Mouse (Mus musculus): ENCODE measurements around the gene Kremen1.
A peak's percentile ranks its signal among the peaks of the same experiment; 100 is the strongest.

Gene Kremen1

GRCm38 (mm10) chr11:5261508-5262392 lies at the start of gene Kremen1:
Gene Kremen1 (minus strand): TSS chr11:5261558.
- DNase-seq (ENCODE audit: low read depth) = peak; percentile 74

- no peak for DNase-seq (ENCODE audit: low read depth)
Measured at GRCm38 (mm10) chr11:5307024-5307905, 45.9 kb upstream of the Kremen1 start.

DNA sequence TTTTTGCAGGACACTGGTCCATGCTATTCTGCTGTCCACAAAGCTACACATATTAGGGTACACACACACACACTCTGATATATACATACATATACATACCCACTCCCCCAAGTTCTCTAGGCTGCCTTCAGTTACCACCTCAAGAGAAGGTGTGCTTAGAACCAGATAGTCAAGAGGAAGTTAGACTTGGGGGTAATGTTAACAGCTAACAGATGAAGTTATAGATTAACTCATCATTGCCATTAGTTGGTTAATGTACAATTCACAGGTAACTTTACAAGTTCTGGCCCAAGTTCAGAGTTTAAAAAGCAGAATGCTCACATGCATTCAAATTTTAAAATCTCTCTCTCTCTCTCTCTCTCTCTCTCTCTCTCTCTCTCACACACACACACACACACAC lies 44.7 kb upstream of the Kremen1 start:
- DNase-seq (ENCODE audit: low read depth) = no peak

DNA sequence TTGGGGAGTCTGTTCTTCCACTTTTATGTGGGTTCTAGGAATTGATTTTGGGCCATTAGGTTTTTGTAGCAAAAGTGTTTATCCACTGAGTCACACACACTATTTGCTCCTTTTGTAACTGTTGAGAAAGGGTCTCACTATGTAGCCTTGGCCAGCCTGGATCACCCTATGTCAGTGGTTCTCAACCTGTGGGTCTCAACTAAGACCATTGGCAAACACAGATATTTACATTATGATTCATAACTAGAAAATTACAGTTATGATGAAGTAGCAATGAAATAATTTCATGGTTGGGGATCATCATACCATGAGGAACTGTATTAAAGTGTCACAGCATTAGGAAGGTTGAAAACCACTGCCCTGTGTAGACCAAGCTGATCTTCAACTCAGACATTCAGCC lies 43.2 kb upstream of the Kremen1 start:
- no peak for DNase-seq (ENCODE audit: low read depth)

DNA sequence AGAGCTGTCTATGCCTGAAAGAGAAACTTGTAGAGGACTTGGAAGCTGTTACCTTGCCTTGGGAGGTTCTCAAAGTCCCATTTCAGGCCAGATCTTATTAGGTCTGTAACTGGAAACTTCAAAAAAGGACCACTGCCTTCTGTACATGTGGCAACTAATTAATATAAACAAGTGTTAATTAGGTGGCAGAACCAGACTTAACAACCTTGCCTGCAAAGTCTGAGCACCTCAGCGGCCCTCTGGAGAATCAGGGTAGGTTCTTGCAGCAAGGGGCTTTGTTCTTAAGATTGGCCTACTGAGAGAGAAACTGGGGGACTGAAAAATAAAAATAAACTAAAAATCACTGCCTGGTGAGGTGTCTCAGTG lies 36.6 kb upstream of the Kremen1 start:
- no peak for DNase-seq (ENCODE audit: low read depth)

GRCm38 (mm10) chr11:5297148-5298006 lies 36.0 kb upstream of the Kremen1 start:
- no peak for DNase-seq (ENCODE audit: low read depth)

DNA sequence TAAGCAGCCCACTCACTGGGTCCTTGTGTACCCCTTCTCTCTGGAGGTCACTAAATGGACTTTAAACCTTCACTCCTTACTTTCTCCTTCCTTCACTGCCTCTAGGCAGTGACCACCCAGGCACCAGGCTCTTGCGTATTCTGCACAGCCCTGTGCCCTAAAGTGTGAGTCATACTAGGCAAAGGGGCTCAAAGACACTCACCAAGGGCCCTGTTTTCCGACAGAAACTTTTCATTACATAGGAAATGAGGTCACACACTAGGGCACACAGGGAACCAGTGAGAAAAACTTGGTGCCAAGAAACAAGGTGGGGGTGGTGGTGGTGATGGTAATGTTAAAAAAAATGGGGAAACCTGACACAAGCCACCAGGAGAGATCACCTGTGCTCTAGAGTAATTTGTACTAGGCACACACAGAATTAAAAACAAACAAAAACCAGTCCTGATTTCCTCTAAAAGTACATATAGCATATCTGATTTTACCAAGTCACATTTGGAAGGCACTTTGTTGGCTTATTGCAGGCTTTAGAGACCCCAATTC lies 35.3 kb upstream of the Kremen1 start:
- no peak for DNase-seq (ENCODE audit: low read depth)

DNA sequence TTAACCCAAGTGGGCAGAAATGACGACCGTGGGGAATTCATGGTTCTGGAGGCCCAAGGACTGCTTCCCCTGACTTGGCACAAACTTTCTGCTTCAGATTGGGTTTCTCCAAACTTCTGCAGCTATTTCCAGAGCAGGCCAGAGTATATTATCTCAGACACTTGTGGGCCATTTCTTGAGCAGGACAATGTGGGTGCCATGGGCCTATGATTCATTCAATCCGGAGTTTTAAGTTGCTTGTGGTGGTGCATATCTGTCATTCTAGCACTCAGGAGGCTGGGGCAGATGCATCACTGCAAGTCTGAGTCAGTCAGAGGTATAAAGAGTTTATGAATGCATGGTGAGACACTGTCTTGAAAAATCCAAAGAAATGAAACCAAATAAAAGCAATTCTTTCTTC lies 33.4 kb upstream of the Kremen1 start:
- no peak for DNase-seq (ENCODE audit: low read depth)

GRCm38 (mm10) chr11:5290691-5291090 lies 29.3 kb upstream of the Kremen1 start:
- DNase-seq (ENCODE audit: low read depth) = peak; percentile 34

- DNase-seq (ENCODE audit: low read depth) = no peak
Measured at GRCm38 (mm10) chr11:5289826-5290580, 28.6 kb upstream of the Kremen1 start.

- DNase-seq (ENCODE audit: low read depth) = no peak
Measured at GRCm38 (mm10) chr11:5283987-5284386, 22.6 kb upstream of the Kremen1 start.

GRCm38 (mm10) chr11:5280932-5281331 lies 19.6 kb upstream of the Kremen1 start:
- no peak for DNase-seq (ENCODE audit: low read depth)

DNA sequence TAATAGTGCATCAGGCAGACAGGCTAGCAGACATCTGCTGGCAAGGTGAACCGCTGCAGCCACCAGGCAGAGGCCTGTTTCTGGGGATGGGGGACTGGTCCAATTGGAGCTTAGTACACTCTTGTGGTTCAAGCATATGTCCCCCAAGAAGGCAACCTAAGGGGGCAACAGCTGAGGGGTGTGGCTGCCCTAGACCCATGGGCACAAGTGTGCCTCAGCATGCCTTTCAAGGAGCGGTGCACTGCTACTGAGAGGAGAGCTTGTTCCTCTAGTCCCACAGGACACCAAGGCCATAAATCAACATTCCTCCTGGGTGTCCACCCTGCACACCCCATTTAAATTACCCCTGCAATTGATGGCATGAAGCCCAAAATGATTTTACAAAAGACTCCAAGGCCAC lies 17.1 kb upstream of the Kremen1 start:
- no peak for DNase-seq (ENCODE audit: low read depth)

GRCm38 (mm10) chr11:5277307-5277971 lies 16.1 kb upstream of the Kremen1 start:
- DNase-seq (ENCODE audit: low read depth) = no peak

DNA sequence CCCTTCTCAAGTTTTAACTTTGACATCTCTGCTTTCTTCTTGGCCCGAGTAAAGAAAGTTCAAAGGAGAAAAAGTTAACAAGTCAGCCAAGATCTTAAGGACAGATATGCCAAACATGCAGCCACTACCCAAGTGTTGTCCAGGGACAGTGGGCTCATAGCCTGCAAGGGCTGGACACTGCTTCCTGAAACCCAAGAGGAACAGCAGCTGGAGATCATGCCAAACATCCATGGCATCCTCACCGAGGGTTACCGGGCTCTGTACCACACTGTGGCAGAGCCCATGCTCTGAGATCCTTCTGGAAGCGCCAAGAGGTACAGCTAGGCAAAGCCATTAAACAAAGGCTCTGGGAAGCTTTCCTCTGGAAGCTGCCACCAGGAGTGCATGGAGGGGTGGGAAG lies 13.9 kb upstream of the Kremen1 start:
- no peak for DNase-seq (ENCODE audit: low read depth)

DNA sequence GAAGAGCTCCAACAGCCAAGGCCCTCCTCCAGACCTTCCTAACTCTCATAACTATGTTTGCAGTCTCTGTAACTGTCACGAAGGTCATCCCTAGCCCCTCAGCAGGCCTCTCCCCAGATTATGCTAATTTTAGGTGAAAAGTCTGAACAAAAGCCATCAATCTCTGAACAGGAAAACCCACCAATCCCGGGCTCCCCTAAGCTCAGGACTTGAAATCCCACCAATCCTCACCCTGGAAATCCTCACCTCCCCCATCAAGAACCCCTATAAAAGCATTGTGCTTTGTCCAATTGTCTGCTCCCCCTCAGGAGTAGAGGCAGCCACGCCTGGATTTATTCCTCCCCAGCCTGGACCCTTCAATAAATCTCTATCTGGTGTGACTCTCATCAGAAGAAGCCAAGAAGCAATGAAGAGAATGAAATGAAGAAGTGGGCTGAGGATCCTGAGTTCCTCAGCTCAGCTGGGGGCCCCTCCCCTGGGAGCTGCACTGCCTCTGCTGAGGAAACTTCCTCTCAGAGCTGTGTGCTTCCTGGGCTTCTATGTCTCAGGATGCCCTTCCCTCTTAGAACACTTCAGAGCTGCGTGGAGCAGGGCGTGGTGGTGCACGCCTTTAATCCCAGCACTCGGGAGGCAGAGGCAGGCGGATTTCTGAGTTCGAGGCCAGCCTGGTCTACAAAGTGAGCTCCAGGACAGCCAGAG lies 11.3 kb upstream of the Kremen1 start:
- no peak for DNase-seq (ENCODE audit: low read depth)

DNA sequence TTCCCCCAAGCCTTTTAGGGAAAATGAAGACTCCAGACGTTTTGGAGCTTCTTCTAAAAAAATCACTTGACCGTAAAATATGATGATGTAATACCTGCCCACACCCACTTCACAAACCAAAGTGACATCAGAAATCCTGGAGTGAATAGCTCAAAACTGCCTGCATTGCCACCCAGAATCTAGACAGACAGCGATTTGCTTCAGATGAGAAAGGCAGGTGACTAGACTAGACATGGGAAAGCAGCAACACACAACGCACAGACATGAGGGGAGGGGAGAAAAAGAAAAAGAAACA lies 10.7 kb upstream of the Kremen1 start:
- no peak for DNase-seq (ENCODE audit: low read depth)

- no peak for DNase-seq (ENCODE audit: low read depth)
Measured at GRCm38 (mm10) chr11:5271274-5272065, 10.1 kb upstream of the Kremen1 start.

- DNase-seq (ENCODE audit: low read depth) = no peak
Measured at GRCm38 (mm10) chr11:5269846-5270461, 8.6 kb upstream of the Kremen1 start.

All from c-Kit-positive CD71-positive TER-119-negative erythroid progenitor cells, embryonic 14.5 days (primary cell).